Mouse (Mus musculus) kidney, adult 11 months (tissue): ENCODE results near the gene Mup8.
A peak's percentile ranks its signal among the peaks of the same experiment; 100 is the strongest.
"Not testable (repeated sequence)": the region's sequence is repeated elsewhere in the genome, so short reads cannot be mapped to it uniquely, and the experiment has no call there.

Experiments
- DNase-seq: peaks from one replicate; pipeline ENCODE4 v3.0.0; 2022

Gene Mup8

GRCm38 (mm10) chr4:60222499-60222898 lies at the start of gene Mup8:
TSS of gene Mup8 (minus strand) at chr4:60222599.
- not testable (repeated sequence) for DNase-seq

GRCm38 (mm10) chr4:60265977-60266770 lies 43.8 kb upstream of the Mup8 start:
- not testable (repeated sequence) for DNase-seq

- DNase-seq = peak; percentile 27
These were observed 40.3 kb upstream of the Mup8 start for GRCm38 (mm10) chr4:60262706-60263105.
